15 mouse cellular contexts compared by ENCODE assay signal in genomic region chr13:109985411-109985810, GRCm38 (mm10).
DNase-seq lines count a peak whose midpoint lies in the region; ATAC-seq lines count a peak whose summit lies in the region.
"Had no signal": no experiment of that assay in that cellular context is flagged by ENCODE, and none has a peak within 500 bp of the region (broad histone marks: within the 10 kb centered on the region; RNA-seq: fewer than 3 reads in every experiment).

No protein-coding gene starts in this region.

- H3K27me3 ChIP-seq in kidney, embryonic 16.5 days (ENCODE audit: insufficient read depth, low read length), result no peaks in the 10 kb centered on the region
- H3K27me3 ChIP-seq in heart, embryonic 14.5 days (ENCODE audit: control insufficient read depth, insufficient read depth, low read length), result no peaks in the 10 kb centered on the region
- H3K27me3 ChIP-seq: liver, embryonic 12.5 days; midbrain, embryonic 12.5 days had no signal

- ATAC-seq in kidney, embryonic 16.5 days (ENCODE audit: low FRiP score, low TSS enrichment), result no peak
- no peak for ATAC-seq in heart, embryonic 14.5 days (ENCODE audit: insufficient number of reproducible peaks, insufficient read depth, low FRiP score, low read depth)
- ATAC-seq: liver, embryonic 12.5 days had no signal

- no peak overlapping the region for H3K4me2 ChIP-seq in kidney, embryonic 16.5 days (replicated peaks; ENCODE audit: low read depth, low read length)
- H3K4me2 ChIP-seq in heart, embryonic 14.5 days (ENCODE audit: low read length), result no peak overlapping the region
- H3K4me2 ChIP-seq: liver, embryonic 12.5 days; lung, embryonic 14.5 days; midbrain, embryonic 12.5 days had no signal

- H3K4me3 ChIP-seq in kidney, embryonic 16.5 days (ENCODE audit: low read length), result no peak overlapping the region
- no peak overlapping the region for H3K4me3 ChIP-seq in heart, embryonic 14.5 days (ENCODE audit: control insufficient read depth in 1 of 2, insufficient read depth in 1 of 2, low read depth in 1 of 2, low read length in 2 of 2)
- H3K4me3 ChIP-seq: liver, embryonic 12.5 days; midbrain, embryonic 12.5 days had no signal

- H3K9me3 ChIP-seq in kidney, embryonic 16.5 days (ENCODE audit: low read length), result no peaks in the 10 kb centered on the region
- H3K9me3 ChIP-seq in heart, embryonic 14.5 days (ENCODE audit: control insufficient read depth, low read length), result no peaks in the 10 kb centered on the region
- H3K9me3 ChIP-seq: liver, embryonic 12.5 days; midbrain, embryonic 12.5 days had no signal

- no peak overlapping the region for H3K27ac ChIP-seq in kidney, embryonic 16.5 days (ENCODE audit: low read length)
- H3K27ac ChIP-seq in heart, embryonic 14.5 days (replicated peaks in 1 of 2; ENCODE audit: control insufficient read depth in 1 of 2, insufficient read depth in 1 of 2, low read depth in 2 of 2, low read length in 2 of 2), result peak overlapping the region; percentile 20 to 72; a peak in 3 of 4 replicates
- H3K27ac ChIP-seq: hindbrain, postnatal 0 days; liver, embryonic 12.5 days; macrophage; midbrain, embryonic 12.5 days had no signal

- no peaks in the 10 kb centered on the region for H3K36me3 ChIP-seq in kidney, embryonic 16.5 days (ENCODE audit: insufficient read depth, low read length)
- H3K36me3 ChIP-seq in heart, embryonic 14.5 days (ENCODE audit: control insufficient read depth, insufficient read depth, low read length), result no peaks in the 10 kb centered on the region
- H3K36me3 ChIP-seq: liver, embryonic 12.5 days; midbrain, embryonic 12.5 days had no signal

- intact Hi-C loops in gastrocnemius, postnatal 14 days (cut with DNase I; ENCODE audit: low total_unique reads), result no loop called here
- intact Hi-C loops in gastrocnemius, postnatal 36 days (cut with DNase I), result no loop called here
- intact Hi-C loops in heart, postnatal 10 days (cut with DNase I), result no loop called here

- H3K9ac ChIP-seq in kidney, embryonic 16.5 days (replicated peaks; ENCODE audit: low read length), result no peak overlapping the region
- H3K9ac ChIP-seq in heart, embryonic 14.5 days (ENCODE audit: low read length), result no peak overlapping the region
- H3K9ac ChIP-seq: liver, embryonic 12.5 days; lung, embryonic 14.5 days; midbrain, embryonic 12.5 days had no signal

- H3K4me1 ChIP-seq in kidney, embryonic 16.5 days (ENCODE audit: insufficient read depth, low read length), result no peaks in the 10 kb centered on the region
- H3K4me1 ChIP-seq in heart, embryonic 14.5 days (ENCODE audit: control insufficient read depth in 2 of 2, insufficient read depth in 2 of 2, low read length in 2 of 2), result peaks cover 7 to 16% of the 10 kb centered on the region in 2 experiments
- H3K4me1 ChIP-seq: liver, embryonic 12.5 days; midbrain, embryonic 12.5 days had no signal

- DNase-seq in gastrocnemius, postnatal 14 days, result peak; percentile 9
- no peak for DNase-seq in gastrocnemius, postnatal 36 days
- peak; percentile 10 for DNase-seq in kidney, adult 18-20 months
- peak; percentile 21 to 33 for DNase-seq in heart, postnatal 10 days
- no peak for DNase-seq in urinary bladder, postnatal 10 days (ENCODE audit: low spot score)
- DNase-seq: cerebellum, adult 8-10 months; embryo, embryonic 11 days; thymus, postnatal 25 days had no signal

- WGBS in kidney, embryonic 16.5 days, result 86% methylated on average over 5 of the region's 5 CpGs
- WGBS in heart, embryonic 14.5 days, result 83% methylated on average over 5 of the region's 5 CpGs

Comparison
In these comparisons a context has a peak if more than half of its experiments do, and no peak if none do; other contexts are left out.
1. DNase-seq: peak in gastrocnemius, postnatal 14 days (single experiment), kidney, adult 18-20 months (single experiment) and heart, postnatal 10 days (2 of 2); none in gastrocnemius, postnatal 36 days (0 of 2) and urinary bladder, postnatal 10 days (single experiment).